Mouse (Mus musculus) heart, embryonic 12.5 days (tissue): Measurements from ENCODE around the gene Mepce. TPM values are rescaled to one million over a fixed set of nuclear protein-coding genes. Genes with fewer than 3 reads are reported as not detected.

Experiments used
- ATAC-seq: fragments of 200-750 bp; cut with Nextera tagmentation; 2 replicates; pipeline ENCODE4 v1.8.0; 2017; ENCODE audit warnings: moderate TSS enrichment, moderate library complexity; ENCODE audit not compliant: insufficient number of reproducible peaks, low FRiP score
- H3K27ac ChIP-seq: fragments of 300-500 bp; sonication (generic); 2 replicates; pipeline ENCODE4 v1.5.1; 2016; ENCODE audit warnings: mild to moderate bottlenecking, moderate library complexity; ENCODE audit not compliant: poor library complexity, severe bottlenecking
- H3K27me3 ChIP-seq: fragments of 300-500 bp; sonication (generic); replicated peaks from 2 replicates; pipeline ENCODE4 v1.6.1; 2016; ENCODE audit warnings: mild to moderate bottlenecking, moderate library complexity
- H3K36me3 ChIP-seq: fragments of 300-500 bp; sonication (generic); 2 replicates; pipeline ENCODE4 v1.6.1; 2016; ENCODE audit warnings: mild to moderate bottlenecking, moderate library complexity
- H3K4me1 ChIP-seq: fragments of 300-500 bp; sonication (generic); replicated peaks from 2 replicates; pipeline ENCODE4 v1.6.1; 2016; ENCODE audit warnings: mild to moderate bottlenecking
- H3K4me2 ChIP-seq: fragments of 300-500 bp; sonication (generic); 2 replicates; pipeline ENCODE4 v1.6.1; 2016; ENCODE audit warnings: mild to moderate bottlenecking, moderate library complexity
- H3K4me3 ChIP-seq: fragments of 300-500 bp; sonication (generic); 2 replicates; pipeline ENCODE4 v1.5.1; 2016; ENCODE audit warnings: mild to moderate bottlenecking
- H3K9ac ChIP-seq: fragments of 300-500 bp; sonication (generic); 2 replicates; pipeline ENCODE4 v1.6.1; 2016; ENCODE audit warnings: mild to moderate bottlenecking, moderate library complexity
- H3K9me3 ChIP-seq: fragments of 300-500 bp; sonication (generic); replicated peaks from 2 replicates; pipeline ENCODE4 v1.6.1; 2016; ENCODE audit warnings: mild to moderate bottlenecking, moderate library complexity
- WGBS: fragments of 180-500 bp; shearing (Covaris S2); methylation state at CpG from one replicate; pipeline ENCODE4 v1.1.7; 2016; 5-methylcytosine and 5-hydroxymethylcytosine counted together
- polyA plus RNA-seq: library from polyadenylated mRNA; unstranded; fragments of >200 nt; fragmentation: Nextera tagmentation; extraction: Ambion mirVana; gene quantifications from 2 replicates; pipeline ENCODE4 v1.2.1, GENCODE M21; 2016

The Mepce gene
- polyA plus RNA-seq, 1 experiment from 2014 or later: 8.8 TPM

DNA sequence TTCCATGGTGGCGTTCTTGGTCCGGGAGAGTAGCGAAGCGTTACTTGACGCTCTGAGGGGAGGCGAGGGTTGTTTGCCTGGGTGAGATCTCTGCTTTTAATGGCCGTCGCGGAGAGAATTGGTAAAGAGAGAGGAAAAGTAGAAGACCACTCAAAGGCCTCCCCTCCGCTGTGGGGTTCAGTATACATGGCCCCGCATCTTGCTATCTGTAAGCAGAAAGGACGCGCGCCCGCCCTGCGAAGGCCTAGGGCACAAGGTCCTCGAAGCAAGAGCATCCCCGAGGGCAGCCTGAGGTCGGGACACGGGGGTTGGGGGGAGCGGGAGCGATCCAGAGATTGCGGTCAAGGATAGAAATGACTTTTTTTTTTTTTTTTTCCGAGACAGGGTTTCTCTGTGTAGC lies 716 bp upstream of the Mepce start:
- 63% methylated on average over 24 of the region's 24 CpGs for WGBS
- Histone ChIP-seq H3K4me2 (peak overlapping the region; percentile 93), H3K4me1 (peaks cover 28% of the 10 kb centered on the region), H3K36me3 (peaks cover 17% of the 10 kb centered on the region), H3K9me3 (no peaks in the 10 kb centered on the region), H3K9ac (no peak overlapping the region), H3K27me3 (peaks cover 3% of the 10 kb centered on the region), H3K4me3 (peak overlapping the region; percentile 52), H3K27ac (no peak overlapping the region)
- ATAC-seq: no peak

DNA sequence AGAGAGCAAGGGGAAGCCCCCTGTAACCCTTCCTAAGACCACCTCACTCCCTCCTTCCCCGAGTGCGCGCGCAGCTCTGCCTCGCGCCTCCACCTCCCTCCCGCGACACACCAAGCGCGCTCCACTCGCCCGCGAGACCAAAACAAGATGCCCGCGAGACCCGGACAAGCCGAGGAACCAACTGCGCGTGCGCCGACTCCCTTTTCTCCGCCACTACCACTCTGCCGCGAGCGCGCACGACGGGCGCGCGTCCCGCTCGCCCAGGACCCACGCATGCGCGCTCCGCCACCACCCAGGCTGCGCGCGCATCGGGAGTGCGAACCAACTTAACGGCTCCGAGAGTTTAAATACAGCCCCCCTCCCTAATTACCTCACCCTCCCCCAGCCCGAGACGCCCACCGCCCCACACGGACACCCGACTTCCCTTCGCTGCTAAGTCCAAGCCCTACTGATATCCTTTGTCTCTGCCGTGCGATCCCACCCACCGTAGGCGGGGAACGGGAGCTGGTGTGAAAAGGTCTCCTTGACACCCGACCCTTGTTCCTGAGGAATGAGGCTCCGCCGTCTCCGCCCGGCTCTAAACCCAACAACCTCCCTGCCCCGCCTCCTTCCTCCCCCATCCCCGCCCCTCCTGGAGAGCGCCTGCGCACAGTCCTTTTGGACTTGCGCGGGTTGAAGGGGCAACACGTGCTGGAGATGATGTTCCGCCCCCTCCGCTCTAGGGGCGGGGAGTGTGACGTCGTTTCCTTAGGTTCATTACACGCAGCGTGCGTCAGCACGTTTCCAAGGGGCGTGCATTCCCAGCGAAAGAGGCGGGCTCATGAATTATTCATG lies 1.1 kb downstream of the Mepce start:
- Histone ChIP-seq H3K4me1 (peaks cover 39% of the 10 kb centered on the region), H3K27me3 (peaks cover 3% of the 10 kb centered on the region), H3K9me3 (no peaks in the 10 kb centered on the region), H3K9ac (peak overlapping the region; percentile 97), H3K4me3 (peak overlapping the region; percentile 80), H3K4me2 (peak overlapping the region; percentile 93), H3K36me3 (peaks cover 36% of the 10 kb centered on the region), H3K27ac (peak overlapping the region; percentile 99)
- ATAC-seq: peak; percentile 94
- under 1% methylated on average over 79 of the region's 79 CpGs for WGBS

DNA sequence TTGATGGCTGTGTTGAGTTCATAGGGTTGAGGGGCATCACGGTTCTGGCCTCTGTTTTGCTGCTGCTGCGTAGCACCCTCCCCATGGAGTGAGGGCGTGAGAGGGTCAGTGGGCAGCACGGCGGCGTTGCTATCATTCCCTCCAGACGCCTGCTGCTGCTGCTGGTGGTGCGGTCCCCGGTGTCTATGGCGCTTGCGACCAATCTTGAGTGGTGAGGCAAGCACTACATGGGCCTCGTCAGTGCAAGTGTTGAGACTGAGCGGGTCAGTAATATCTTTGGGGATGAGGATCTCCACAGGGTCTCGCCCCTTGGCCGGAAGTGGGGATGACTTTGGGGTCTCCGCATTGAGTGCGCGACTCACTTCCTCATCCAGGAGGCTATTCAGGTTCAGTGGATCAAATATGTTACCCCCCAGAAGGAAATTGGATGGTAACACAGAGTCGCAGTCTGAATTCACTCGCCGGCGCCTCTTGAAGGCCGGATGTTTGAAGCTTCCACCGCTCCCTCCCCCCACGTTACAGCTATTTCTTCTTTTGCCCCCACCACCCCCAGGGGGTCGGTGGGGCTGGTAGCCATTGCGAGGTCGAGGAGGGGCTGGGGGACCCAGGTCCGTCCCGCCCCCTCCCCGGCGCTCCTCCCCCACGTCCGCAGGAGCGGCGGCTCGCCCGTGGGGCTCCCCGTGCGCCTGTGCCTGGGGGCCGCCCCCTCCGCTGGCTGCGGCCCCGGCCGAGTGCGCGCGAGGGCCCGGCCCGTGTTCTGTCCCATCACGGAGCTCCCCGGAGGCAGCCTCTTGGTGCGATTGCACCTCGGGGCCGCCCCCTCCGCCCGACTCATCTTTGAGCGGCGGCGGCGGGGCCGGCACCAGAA lies 2.1 kb downstream of the Mepce start:
- peak overlapping the region; percentile 99 for H3K27ac ChIP-seq
- WGBS: 1% methylated on average over 52 of the region's 62 CpGs
- peaks cover 41% of the 10 kb centered on the region for H3K4me1 ChIP-seq
- peaks cover 45% of the 10 kb centered on the region for H3K36me3 ChIP-seq
- H3K4me3 ChIP-seq: peak overlapping the region; percentile 80
- peaks cover 3% of the 10 kb centered on the region for H3K27me3 ChIP-seq
- no peaks in the 10 kb centered on the region for H3K9me3 ChIP-seq
- ATAC-seq: peak; percentile 16
- H3K4me2 ChIP-seq: peak overlapping the region; percentile 93
- peak overlapping the region; percentile 97 for H3K9ac ChIP-seq

DNA sequence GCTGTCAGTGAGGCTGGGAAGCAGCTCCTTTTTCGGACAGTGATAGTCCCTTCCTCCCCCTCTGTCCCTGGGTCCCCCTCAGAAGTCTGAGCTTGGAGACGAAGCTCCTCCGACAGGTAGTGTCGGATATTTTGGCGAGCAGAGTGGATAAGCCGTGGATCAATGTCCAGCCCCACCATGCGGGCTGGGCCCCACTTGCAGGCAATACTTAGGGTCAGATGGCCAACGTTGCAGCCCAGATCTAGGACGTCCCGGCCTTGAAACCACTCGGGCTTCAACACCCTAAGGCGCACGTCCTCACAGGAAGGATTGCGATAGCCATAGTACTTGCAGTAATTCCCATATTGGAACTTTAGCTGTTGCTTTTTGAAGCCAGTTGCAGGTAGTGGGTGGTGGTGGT lies 2.9 kb downstream of the Mepce start:
- ATAC-seq: no peak
- peaks cover 50% of the 10 kb centered on the region for H3K36me3 ChIP-seq
- WGBS: 82% methylated on average over 14 of the region's 14 CpGs
- H3K4me1 ChIP-seq: peaks cover 50% of the 10 kb centered on the region
- H3K9ac ChIP-seq: peak overlapping the region; percentile 97
- peaks cover 3% of the 10 kb centered on the region for H3K27me3 ChIP-seq
- H3K27ac ChIP-seq: peak overlapping the region; percentile 99; the same call in 1 of the 2 replicates
- no peaks in the 10 kb centered on the region for H3K9me3 ChIP-seq
- peak overlapping the region; percentile 93 for H3K4me2 ChIP-seq
- peak overlapping the region; percentile 80 for H3K4me3 ChIP-seq

DNA sequence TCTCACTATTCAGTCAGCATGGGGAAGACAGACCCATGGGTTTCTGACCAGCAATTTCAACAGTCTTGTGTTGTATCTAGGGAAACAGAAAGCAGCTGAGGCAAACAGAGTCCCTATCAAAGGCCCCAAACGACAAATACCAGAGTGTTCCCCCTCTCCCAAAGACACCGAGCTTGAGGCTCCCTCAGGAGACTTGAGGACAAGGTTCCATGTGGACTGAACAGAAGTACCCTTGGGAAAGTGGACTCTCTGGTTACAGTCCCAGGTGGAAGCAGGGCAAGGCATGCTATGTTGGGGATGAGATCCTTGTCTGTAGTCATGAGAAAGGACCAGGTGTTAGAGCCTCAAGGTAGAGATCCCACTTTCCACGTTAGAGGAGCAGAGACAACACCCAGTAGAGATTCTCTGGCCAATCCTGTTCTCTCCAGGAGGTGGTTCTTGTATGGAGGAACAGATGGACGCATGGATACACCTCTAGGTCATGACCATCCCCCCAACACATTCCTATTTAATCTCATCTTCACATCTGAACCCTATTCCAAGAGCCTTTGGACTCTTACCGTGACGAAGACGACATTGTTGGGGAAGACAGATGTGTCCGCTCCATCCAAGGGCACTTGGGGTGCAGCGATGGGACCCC lies 3.4 kb downstream of the Mepce start:
- Histone ChIP-seq H3K4me1 (peaks cover 52% of the 10 kb centered on the region), H3K27ac (no peak overlapping the region), H3K27me3 (peaks cover 3% of the 10 kb centered on the region), H3K36me3 (peaks cover 50% of the 10 kb centered on the region), H3K4me2 (peak overlapping the region; percentile 93), H3K9me3 (no peaks in the 10 kb centered on the region), H3K9ac (peak overlapping the region; percentile 97), H3K4me3 (peak overlapping the region; percentile 80)
- WGBS: 64% methylated on average over 9 of the region's 9 CpGs
- no peak for ATAC-seq

DNA sequence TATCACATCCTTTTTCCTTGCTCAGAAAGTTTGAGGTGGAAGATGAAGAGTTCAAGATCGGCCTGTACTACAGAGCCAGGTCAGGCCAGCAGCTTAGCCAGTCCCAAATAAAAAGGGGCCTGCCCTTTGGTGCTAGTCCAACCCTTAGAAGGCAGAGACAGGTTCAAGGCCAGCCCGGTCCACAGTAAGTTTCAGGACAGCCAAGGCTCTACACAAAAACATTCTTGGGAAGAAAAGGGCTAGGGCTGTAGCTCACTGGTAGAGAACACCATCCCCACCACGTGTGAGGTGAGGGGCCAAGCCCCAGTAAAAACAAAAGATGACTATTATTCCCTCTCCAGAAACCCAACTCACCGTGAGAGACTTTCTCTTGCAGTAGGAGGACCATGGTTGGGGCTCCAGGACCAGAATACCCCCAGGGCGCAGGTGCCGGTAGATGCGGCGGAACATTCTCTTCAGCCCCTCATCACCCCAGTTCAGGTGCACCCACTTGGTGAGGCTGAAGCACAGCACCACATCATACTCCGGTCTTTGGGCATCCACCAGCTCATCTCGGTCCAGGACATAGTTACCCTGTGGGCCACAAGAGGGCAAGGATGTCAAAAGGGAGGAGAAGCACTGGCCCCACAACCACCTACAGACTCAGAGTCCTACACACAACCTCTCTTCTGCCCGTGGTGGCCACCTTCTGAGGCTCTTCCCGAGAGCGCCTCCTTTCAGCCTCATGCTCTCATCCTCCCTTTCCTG lies 4.5 kb downstream of the Mepce start:
- Histone ChIP-seq H3K27ac (no peak overlapping the region), H3K4me2 (peak overlapping the region; percentile 93), H3K4me1 (peaks cover 51% of the 10 kb centered on the region), H3K27me3 (no peaks in the 10 kb centered on the region), H3K9me3 (no peaks in the 10 kb centered on the region), H3K36me3 (peaks cover 50% of the 10 kb centered on the region), H3K4me3 (peak overlapping the region; percentile 80), H3K9ac (peak overlapping the region; percentile 97)
- no peak for ATAC-seq
- WGBS: 83% methylated on average over 13 of the region's 13 CpGs

DNA sequence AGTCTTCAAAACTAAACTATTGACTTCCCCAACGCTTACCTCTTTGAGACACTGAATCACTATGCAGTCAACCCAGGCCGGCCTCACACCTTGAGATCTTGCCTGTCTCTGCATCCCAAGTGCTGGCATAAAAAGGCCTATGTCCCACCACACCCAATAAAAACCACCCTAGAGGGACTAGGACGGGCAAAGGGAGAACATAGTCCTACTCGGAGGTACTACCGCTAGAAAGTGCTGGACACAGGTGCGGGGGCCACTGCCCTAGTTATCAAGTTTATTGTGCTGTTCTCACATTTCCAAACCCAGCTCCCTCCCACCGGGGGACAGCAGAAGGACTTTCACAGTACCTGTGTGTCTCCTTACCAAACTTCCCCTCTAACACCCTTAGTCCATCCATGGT lies 5.8 kb downstream of the Mepce start:
- 92% methylated on average over 7 of the region's 7 CpGs for WGBS
- no peaks in the 10 kb centered on the region for H3K9me3 ChIP-seq
- no peak overlapping the region for H3K4me3 ChIP-seq
- H3K4me1 ChIP-seq: peaks cover 55% of the 10 kb centered on the region
- H3K27ac ChIP-seq: no peak overlapping the region
- no peak for ATAC-seq
- peaks cover 50% of the 10 kb centered on the region for H3K36me3 ChIP-seq
- H3K4me2 ChIP-seq: no peak overlapping the region
- H3K27me3 ChIP-seq: no peaks in the 10 kb centered on the region
- no peak overlapping the region for H3K9ac ChIP-seq

DNA sequence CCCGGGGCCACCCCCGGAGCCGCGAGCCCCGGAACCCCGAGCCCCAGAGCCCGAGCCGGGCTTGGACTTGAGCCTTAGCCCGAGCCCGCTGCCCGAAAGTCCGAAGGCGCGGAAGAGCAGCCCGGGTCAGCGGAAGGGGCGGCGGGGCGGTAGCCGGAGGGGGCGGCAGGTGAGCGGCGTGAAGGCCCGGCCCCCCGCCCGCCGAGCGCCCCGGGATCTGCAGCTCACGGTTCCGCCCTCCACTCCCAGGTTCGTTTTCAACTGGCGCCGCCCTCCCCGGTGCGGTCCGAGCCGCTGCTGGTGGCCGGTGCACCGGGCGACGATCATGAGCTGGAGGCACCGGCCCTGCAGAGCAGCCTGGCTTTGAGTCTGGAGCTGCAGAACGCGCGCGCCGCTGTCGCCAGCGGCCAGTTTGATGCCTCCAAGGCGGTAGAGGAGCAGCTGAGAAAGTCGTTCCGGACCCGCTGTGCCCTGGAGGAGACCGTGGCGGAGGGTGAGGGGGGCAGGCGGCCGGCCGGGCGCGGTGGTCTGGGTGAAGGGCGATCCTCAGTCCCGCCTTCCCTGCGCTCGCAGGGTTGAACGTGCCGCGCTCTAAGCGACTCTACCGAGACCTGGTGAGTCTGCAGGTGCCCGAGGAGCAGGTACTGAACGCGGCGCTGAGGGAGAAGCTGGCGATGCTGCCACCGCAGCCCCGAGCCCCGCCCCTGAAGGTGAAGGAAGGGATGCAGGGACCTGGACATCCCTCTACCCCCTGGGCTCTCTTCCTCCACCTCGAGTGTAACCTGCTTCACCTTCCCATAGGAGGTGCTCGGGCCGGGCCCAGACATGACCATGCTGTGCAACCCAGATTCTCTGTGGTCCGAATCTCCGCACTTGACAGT lies 8.2 kb downstream of the Mepce start:
- Histone ChIP-seq H3K36me3 (peaks cover 43% of the 10 kb centered on the region), H3K4me2 (peak overlapping the region; percentile 96), H3K9me3 (no peaks in the 10 kb centered on the region), H3K9ac (peak overlapping the region; percentile 87), H3K4me3 (peak overlapping the region; percentile 62), H3K27ac (peak overlapping the region; percentile 76), H3K27me3 (no peaks in the 10 kb centered on the region), H3K4me1 (peaks cover 50% of the 10 kb centered on the region)
- WGBS: under 1% methylated on average over 83 of the region's 83 CpGs
- ATAC-seq: peak; percentile 52

DNA sequence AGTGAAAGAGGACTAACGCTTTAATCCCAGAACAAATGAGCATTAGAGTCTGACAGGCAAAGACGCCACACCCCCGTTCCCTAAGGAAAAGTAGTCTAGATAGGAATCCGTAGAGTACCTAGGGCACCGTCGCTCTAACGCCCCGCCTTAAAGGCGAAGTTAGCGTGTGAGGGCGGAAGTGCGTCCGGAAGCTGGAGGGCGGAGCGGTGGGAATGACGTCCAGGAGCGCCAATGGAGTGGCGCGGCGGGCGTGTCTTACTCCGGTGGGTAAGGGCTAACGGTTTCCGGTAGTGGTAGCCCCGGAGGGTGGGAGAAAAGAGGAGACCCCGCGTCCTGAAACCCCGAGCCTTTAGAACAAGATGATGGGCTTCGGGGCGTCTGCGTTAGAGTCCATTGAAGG lies 8.8 kb downstream of the Mepce start, which contains the start of gene Ppp1r35:
TSS of gene Ppp1r35 (plus strand) at position 215 of the 400 bp plus-strand sequence.
- Histone ChIP-seq H3K9ac (peak within 1 kb of the TSS; percentile 87), H3K4me2 (peak within 1 kb of the TSS; percentile 96), H3K4me1 (peaks cover 44% of the 10 kb centered on the region), H3K4me3 (peak within 1 kb of the TSS; percentile 62), H3K36me3 (peaks cover 37% of the 10 kb centered on the region), H3K27ac (peak within 1 kb of the TSS; percentile 76), H3K27me3 (no peaks in the 10 kb centered on the region), H3K9me3 (no peaks in the 10 kb centered on the region)
- under 1% methylated on average over 31 of the region's 31 CpGs for WGBS
- peak; percentile 92 for ATAC-seq
